Mouse (Mus musculus) neural tube, embryonic 12.5 days (tissue): Measurements from ENCODE around the gene Gm10801. TPM values are rescaled to one million over a fixed set of nuclear protein-coding genes. Genes with fewer than 3 reads are reported as not detected.
"Not testable (repeated sequence)": the region's sequence is repeated elsewhere in the genome, so short reads cannot be mapped to it uniquely, and the experiment has no call there.

ENCODE experiments used
- ATAC-seq: fragments of 200-750 bp; cut with Nextera tagmentation; 2 replicates; pipeline ENCODE4 v1.8.0; 2017; ENCODE audit warnings: low read depth, mild to moderate bottlenecking, moderate TSS enrichment, moderate library complexity; ENCODE audit not compliant: low FRiP score
- H3K27ac ChIP-seq: fragments of 300-500 bp; sonication (generic); 2 replicates; pipeline ENCODE4 v1.5.1; 2016
- H3K27me3 ChIP-seq: fragments of 300-500 bp; sonication (generic); replicated peaks from 2 replicates; pipeline ENCODE4 v1.6.1; 2016; ENCODE audit warnings: mild to moderate bottlenecking
- H3K36me3 ChIP-seq: fragments of 300-500 bp; sonication (generic); 2 replicates; pipeline ENCODE4 v1.6.1; 2016; ENCODE audit warnings: mild to moderate bottlenecking
- H3K4me1 ChIP-seq: fragments of 300-500 bp; sonication (generic); 2 replicates; pipeline ENCODE4 v1.6.1; 2016
- H3K4me2 ChIP-seq: fragments of 300-500 bp; sonication (generic); replicated peaks from 2 replicates; pipeline ENCODE4 v1.6.1; 2016; ENCODE audit warnings: mild to moderate bottlenecking
- H3K4me3 ChIP-seq: fragments of 300-500 bp; sonication (generic); 2 replicates; pipeline ENCODE4 v1.5.1; 2016
- H3K9ac ChIP-seq: fragments of 300-500 bp; sonication (generic); 2 replicates; pipeline ENCODE4 v1.6.1; 2016; ENCODE audit warnings: mild to moderate bottlenecking
- H3K9me3 ChIP-seq: fragments of 300-500 bp; sonication (generic); 2 replicates; pipeline ENCODE4 v1.6.1; 2016; ENCODE audit warnings: mild to moderate bottlenecking
- WGBS: fragments of 180-500 bp; shearing (Covaris S2); methylation state at CpG from one replicate; pipeline ENCODE4 v1.1.7; 2016; 5-methylcytosine and 5-hydroxymethylcytosine counted together
- polyA plus RNA-seq: library from polyadenylated mRNA; unstranded; fragments of >200 nt; fragmentation: Nextera tagmentation; extraction: Ambion mirVana; gene quantifications from 2 replicates; pipeline ENCODE4 v1.2.1, GENCODE M21; 2016

The Gm10801 gene
- 0.86 and 1.2 TPM in 2 replicates for polyA plus RNA-seq

- H3K4me1 ChIP-seq, H3K4me2 ChIP-seq, ATAC-seq, H3K27ac ChIP-seq, H3K9ac ChIP-seq, H3K27me3 ChIP-seq, H3K9me3 ChIP-seq, H3K4me3 ChIP-seq, H3K36me3 ChIP-seq: not testable (repeated sequence)
- WGBS, result 82% methylated on average over 4 of the region's 5 CpGs
Measured at GRCm38 (mm10) chr2:98661937-98662336, at the start of gene Gm10801. Gm10801 (plus strand) TSS chr2:98662237.

- not testable (repeated sequence) for H3K4me2 ChIP-seq, H3K9me3 ChIP-seq, H3K27ac ChIP-seq, H3K36me3 ChIP-seq, H3K4me1 ChIP-seq, ATAC-seq, H3K9ac ChIP-seq, H3K27me3 ChIP-seq, H3K4me3 ChIP-seq
- 84% methylated on average over 4 of the region's 4 CpGs for WGBS
Measured at GRCm38 (mm10) chr2:98667201-98667600, 5.2 kb downstream of the Gm10801 start, which contains the start of gene Gm10800. Gm10800 (minus strand) TSS chr2:98667301.

- ATAC-seq, result no peak
- no peaks in the 10 kb centered on the region for H3K36me3 ChIP-seq
- no peak overlapping the region for H3K4me2 ChIP-seq
- H3K27me3 ChIP-seq, result no peaks in the 10 kb centered on the region
- H3K9me3 ChIP-seq, result no peaks in the 10 kb centered on the region
- WGBS, result 96% methylated on average over 1 of the region's 1 CpGs
- H3K4me3 ChIP-seq, result no peak overlapping the region
- H3K27ac ChIP-seq, result no peak overlapping the region
- H3K9ac ChIP-seq, result no peak overlapping the region
- no peaks in the 10 kb centered on the region for H3K4me1 ChIP-seq
Measured at GRCm38 (mm10) chr2:98697533-98697932, 35.5 kb downstream of the Gm10801 start.

Other genes starting within 250 kb of the Gm10801 start
- 3.6 and 5.0 TPM in 2 replicates for gene Gm10800, start 5.1 kb downstream of the Gm10801 start, polyA plus RNA-seq